Mouse (Mus musculus) forebrain, embryonic 11.5 days (tissue): Measurements from ENCODE around the gene Frk. TPM values are rescaled to one million over a fixed set of nuclear protein-coding genes. Genes with fewer than 3 reads are reported as not detected.

Source experiments
- ATAC-seq: fragments of 200-750 bp; cut with Nextera tagmentation; replicated peaks from 2 replicates; pipeline ENCODE4 v1.8.0; 2017; ENCODE audit warnings: moderate TSS enrichment; ENCODE audit not compliant: low FRiP score
- DNase-seq: peaks from one replicate; pipeline ENCODE4 v3.0.0-alpha.2; 2017; ENCODE audit warnings: low spot score
- H3K27ac ChIP-seq: fragments of 300-500 bp; sonication (generic); 2 replicates; pipeline ENCODE4 v1.5.1; 2014; ENCODE audit warnings: low read depth, low read length
- H3K27me3 ChIP-seq: fragments of 300-500 bp; sonication (generic); 2 replicates; pipeline ENCODE4 v1.6.1; 2014; ENCODE audit warnings: mild to moderate bottlenecking, low read length, mixed read lengths; ENCODE audit not compliant: control insufficient read depth, insufficient read depth
- H3K36me3 ChIP-seq: fragments of 300-500 bp; sonication (generic); 2 replicates; pipeline ENCODE4 v1.6.1; 2014; ENCODE audit warnings: mild to moderate bottlenecking, low read length, moderate library complexity, mixed read lengths; ENCODE audit not compliant: control insufficient read depth, insufficient read depth
- H3K4me1 ChIP-seq: fragments of 300-500 bp; sonication (generic); replicated peaks from 2 replicates; pipeline ENCODE4 v1.6.1; 2014; ENCODE audit warnings: low read length, mixed read lengths; ENCODE audit not compliant: control insufficient read depth, insufficient read depth
- H3K4me2 ChIP-seq: fragments of 300-500 bp; sonication (generic); 2 replicates; pipeline ENCODE4 v1.6.1; 2014; ENCODE audit warnings: low read depth, mild to moderate bottlenecking, low read length, moderate library complexity, mixed read lengths; ENCODE audit not compliant: severe bottlenecking
- H3K4me3 ChIP-seq: fragments of 300-500 bp; sonication (generic); 2 replicates; pipeline ENCODE4 v1.5.1; 2014; ENCODE audit warnings: low read depth, low read length
- H3K9ac ChIP-seq: fragments of 300-500 bp; sonication (generic); 2 replicates; pipeline ENCODE4 v1.6.1; 2014; ENCODE audit warnings: low read length
- H3K9me3 ChIP-seq: fragments of 300-500 bp; sonication (generic); 2 replicates; pipeline ENCODE4 v1.6.1; 2016; ENCODE audit warnings: low read length, mixed read lengths; ENCODE audit not compliant: control insufficient read depth
- WGBS: fragments of 180-500 bp; shearing (Covaris S2); extraction: QIAGEN DNeasy Blood & Tissue Kit; methylation state at CpG from one replicate; pipeline ENCODE4 v1.1.7; 2014; 5-methylcytosine and 5-hydroxymethylcytosine counted together
- polyA plus RNA-seq: library from polyadenylated mRNA; unstranded; fragments of >200 nt; fragmentation: Nextera tagmentation; extraction: Ambion mirVana; gene quantifications from 2 replicates; pipeline ENCODE4 v1.2.1, GENCODE M21; 2014

Frk gene
- polyA plus RNA-seq, 1 experiment from 2014 or later: 3.6 TPM

DNA sequence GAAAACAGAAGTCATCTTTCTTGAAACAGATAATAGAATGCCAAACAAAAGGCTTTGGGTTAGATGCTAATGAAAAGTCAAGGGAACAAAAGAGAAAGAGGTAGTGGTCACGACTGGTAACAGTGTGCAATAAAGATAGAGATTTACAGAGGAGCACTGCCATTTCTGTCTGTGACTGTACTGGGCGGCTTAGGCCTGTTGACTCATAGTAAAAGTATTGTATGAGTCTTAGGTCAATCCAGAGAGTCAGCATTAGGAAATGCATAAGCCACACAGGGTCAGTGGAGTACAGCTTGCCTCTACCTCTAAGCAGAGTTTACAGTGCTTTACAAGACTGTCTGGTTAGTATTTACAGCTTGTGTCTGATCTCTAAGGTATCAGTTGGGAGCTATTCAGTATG lies 24.6 kb downstream of the Frk start:
- no peaks in the 10 kb centered on the region for H3K27me3 ChIP-seq
- no peaks in the 10 kb centered on the region for H3K9me3 ChIP-seq
- WGBS: 78% methylated on average over 2 of the region's 2 CpGs
- H3K36me3 ChIP-seq: no peaks in the 10 kb centered on the region
- H3K4me1 ChIP-seq: no peaks in the 10 kb centered on the region
- H3K27ac ChIP-seq: no peak overlapping the region
- DNase-seq (no peak), ATAC-seq (no peak)
- H3K4me3 ChIP-seq: no peak overlapping the region
- H3K4me2 ChIP-seq: no peak overlapping the region
- no peak overlapping the region for H3K9ac ChIP-seq

DNA sequence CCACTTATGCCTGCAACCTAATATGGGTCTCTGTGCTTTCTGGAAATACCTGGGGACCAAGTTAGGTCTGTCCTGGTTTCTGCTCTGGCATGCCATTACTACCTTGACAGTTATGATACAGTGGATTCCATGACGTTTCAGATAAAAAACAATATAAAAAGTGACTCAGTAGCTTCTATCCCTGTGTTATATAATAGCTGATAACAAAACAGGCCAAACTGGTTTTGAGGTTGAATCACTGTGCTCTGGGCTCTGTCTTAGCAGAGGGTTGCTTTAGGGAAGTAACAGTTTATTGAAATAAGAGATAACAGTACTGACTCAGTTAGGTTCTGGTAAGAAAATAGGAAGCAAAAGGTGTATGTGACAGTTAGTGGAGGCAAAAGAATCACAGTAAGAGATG lies 25.4 kb downstream of the Frk start:
- ATAC-seq: no peak
- no peak overlapping the region for H3K27ac ChIP-seq

GRCm38 (mm10) chr10:34509256-34509655 lies 26.1 kb downstream of the Frk start:
- H3K4me3 ChIP-seq: no peak overlapping the region
- H3K4me2 ChIP-seq: no peak overlapping the region
- ATAC-seq: no peak
- WGBS: 96% methylated on average over 2 of the region's 2 CpGs
- no peaks in the 10 kb centered on the region for H3K4me1 ChIP-seq
- H3K27ac ChIP-seq: no peak overlapping the region
- H3K36me3 ChIP-seq: no peaks in the 10 kb centered on the region
- no peaks in the 10 kb centered on the region for H3K9me3 ChIP-seq
- H3K27me3 ChIP-seq: no peaks in the 10 kb centered on the region
- no peak overlapping the region for H3K9ac ChIP-seq
- DNase-seq: no peak

More for the DNA sequence above, 25.4 kb downstream of the Frk start:
- H3K9ac ChIP-seq: no peak overlapping the region
- H3K27me3 ChIP-seq: no peaks in the 10 kb centered on the region
- no peaks in the 10 kb centered on the region for H3K9me3 ChIP-seq
- WGBS: 66% methylated on average over 1 of the region's 1 CpGs
- H3K36me3 ChIP-seq: no peaks in the 10 kb centered on the region
- no peak overlapping the region for H3K4me2 ChIP-seq
- H3K4me1 ChIP-seq: no peaks in the 10 kb centered on the region
- no peak overlapping the region for H3K4me3 ChIP-seq
- no peak for DNase-seq

- WGBS: 81% methylated on average over 3 of the region's 3 CpGs
- Histone ChIP-seq H3K27ac (no peak overlapping the region), H3K9ac (no peak overlapping the region), H3K4me1 (no peaks in the 10 kb centered on the region), H3K27me3 (no peaks in the 10 kb centered on the region), H3K4me2 (no peak overlapping the region), H3K4me3 (no peak overlapping the region), H3K36me3 (no peaks in the 10 kb centered on the region), H3K9me3 (no peaks in the 10 kb centered on the region)
- DNase-seq: no peak
- ATAC-seq: no peak
Measured at GRCm38 (mm10) chr10:34511192-34511591, 28.0 kb downstream of the Frk start.

DNA sequence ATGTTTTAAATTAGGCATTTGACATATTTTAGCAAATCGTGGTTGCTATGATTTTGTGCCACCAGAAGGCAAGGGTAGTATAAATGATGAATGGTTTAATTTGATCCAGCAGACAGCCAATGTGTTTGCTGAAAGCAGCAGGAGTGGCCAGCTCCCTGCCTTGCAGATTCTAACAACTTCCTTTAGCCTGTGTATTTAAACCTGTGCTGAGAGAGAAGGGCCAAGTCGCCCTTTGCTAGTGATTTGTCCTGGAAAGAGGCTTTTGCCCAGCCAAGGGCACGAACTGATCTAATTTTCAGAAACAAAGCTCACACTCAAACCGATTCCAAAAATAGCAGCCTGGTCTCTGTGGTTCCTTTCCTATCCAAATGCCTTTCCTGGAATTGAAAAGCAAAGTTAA lies 29.4 kb downstream of the Frk start:
- H3K4me2 ChIP-seq: no peak overlapping the region
- no peak for ATAC-seq
- DNase-seq: no peak
- no peak overlapping the region for H3K9ac ChIP-seq
- no peaks in the 10 kb centered on the region for H3K36me3 ChIP-seq
- no peak overlapping the region for H3K27ac ChIP-seq
- H3K27me3 ChIP-seq: no peaks in the 10 kb centered on the region
- no peak overlapping the region for H3K4me3 ChIP-seq
- H3K4me1 ChIP-seq: no peaks in the 10 kb centered on the region
- H3K9me3 ChIP-seq: no peaks in the 10 kb centered on the region
- 56% methylated on average over 4 of the region's 4 CpGs for WGBS

DNA sequence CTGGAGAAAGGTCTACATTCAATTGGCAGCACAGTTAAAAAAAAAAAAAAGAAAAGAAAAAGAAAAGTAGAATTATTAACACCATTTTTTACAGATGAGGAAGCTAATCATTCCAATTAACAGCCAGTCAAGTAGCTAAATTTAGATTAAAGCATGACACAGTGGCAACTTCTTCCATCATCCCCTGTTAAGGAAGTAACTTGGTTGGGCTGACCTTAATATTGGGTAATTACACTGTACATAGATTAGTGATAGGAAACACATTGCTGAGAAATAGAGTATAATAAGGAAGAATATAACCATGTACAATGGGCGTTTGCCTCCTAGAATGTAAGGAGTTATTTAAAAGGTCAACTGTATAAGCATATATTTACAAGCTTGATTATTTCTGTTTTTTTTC lies 42.4 kb downstream of the Frk start:
- Histone ChIP-seq H3K4me2 (no peak overlapping the region), H3K9me3 (no peaks in the 10 kb centered on the region), H3K36me3 (no peaks in the 10 kb centered on the region), H3K4me1 (no peaks in the 10 kb centered on the region), H3K9ac (no peak overlapping the region), H3K27ac (no peak overlapping the region), H3K4me3 (no peak overlapping the region), H3K27me3 (no peaks in the 10 kb centered on the region)
- DNase-seq (no peak), ATAC-seq (no peak)
- 83% methylated on average over 1 of the region's 1 CpGs for WGBS

GRCm38 (mm10) chr10:34531766-34532165 lies 48.6 kb downstream of the Frk start:
- H3K27ac ChIP-seq: no peak overlapping the region

DNA sequence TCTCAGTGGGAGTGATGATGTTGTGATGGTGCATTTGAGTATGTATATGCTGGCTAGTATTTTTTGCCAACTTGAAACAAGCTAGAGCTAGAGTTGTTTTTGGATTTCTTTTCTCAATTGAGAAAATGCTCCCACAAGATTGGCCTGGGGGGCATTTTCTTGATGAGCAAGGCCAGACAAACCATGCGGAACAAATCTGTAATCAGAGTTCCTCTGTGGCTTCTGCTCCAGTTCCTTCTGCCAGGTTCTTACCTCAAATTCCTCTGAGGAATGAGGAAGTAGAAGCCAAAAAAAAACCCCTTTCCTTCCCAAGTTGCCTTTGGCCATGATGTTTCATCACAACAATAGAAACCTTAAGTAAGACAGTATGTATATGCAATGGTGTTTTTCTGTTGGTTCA lies 49.3 kb downstream of the Frk start:
- no peaks in the 10 kb centered on the region for H3K4me1 ChIP-seq
- H3K9ac ChIP-seq: no peak overlapping the region
- 82% methylated on average over 1 of the region's 1 CpGs for WGBS
- no peaks in the 10 kb centered on the region for H3K9me3 ChIP-seq
- H3K27me3 ChIP-seq: no peaks in the 10 kb centered on the region
- ATAC-seq: no peak
- no peak overlapping the region for H3K27ac ChIP-seq
- H3K36me3 ChIP-seq: no peaks in the 10 kb centered on the region
- H3K4me2 ChIP-seq: no peak overlapping the region
- H3K4me3 ChIP-seq: no peak overlapping the region
- no peak for DNase-seq

More at GRCm38 (mm10) chr10:34531766-34532165, 48.6 kb downstream of the Frk start:
- no peaks in the 10 kb centered on the region for H3K36me3 ChIP-seq
- H3K4me2 ChIP-seq: no peak overlapping the region
- H3K4me3 ChIP-seq: no peak overlapping the region
- no peaks in the 10 kb centered on the region for H3K27me3 ChIP-seq
- H3K9me3 ChIP-seq: no peaks in the 10 kb centered on the region
- DNase-seq (no peak), ATAC-seq (no peak)
- H3K9ac ChIP-seq: no peak overlapping the region
- no peaks in the 10 kb centered on the region for H3K4me1 ChIP-seq
- 59% methylated on average over 1 of the region's 1 CpGs for WGBS

- no peak overlapping the region for H3K27ac ChIP-seq
- no peak for ATAC-seq
- H3K9me3 ChIP-seq: no peaks in the 10 kb centered on the region
- H3K4me3 ChIP-seq: no peak overlapping the region
- no peaks in the 10 kb centered on the region for H3K27me3 ChIP-seq
- no peak for DNase-seq
- no peaks in the 10 kb centered on the region for H3K36me3 ChIP-seq
- 80% methylated on average over 2 of the region's 2 CpGs for WGBS
- H3K4me1 ChIP-seq: no peaks in the 10 kb centered on the region
- H3K4me2 ChIP-seq: no peak overlapping the region
- no peak overlapping the region for H3K9ac ChIP-seq
Measured at GRCm38 (mm10) chr10:34540687-34541086, 57.5 kb downstream of the Frk start.
